Mouse (Mus musculus): Measurements from ENCODE around the gene Sae1.

- TF ChIP-seq CTCF (conservative IDR thresholded peaks at IDR 0.05; ENCODE audit: low read length): no peak
- no peak for TF ChIP-seq NANOG (IDR thresholded peaks at IDR 0.05; ENCODE audit: borderline replicate concordance, low read length)
- TF ChIP-seq POU5F1 (IDR thresholded peaks at IDR 0.05; ENCODE audit: borderline replicate concordance, low read length): no peak
These were observed 106.9 kb downstream of the Sae1 start for GRCm38 (mm10) chr7:16280721-16281120.

Measured in E14TG2a.4 (cell line).